Mouse (Mus musculus): ENCODE measurements at regions not wholly inside any gene's neighbourhood (a gene's known extent, or its start where the extent isn't known, plus 50 kb on each side); places are given as distances from the start of the nearest gene placed in this dataset.

- Histone ChIP-seq H3K27ac (ENCODE audit: insufficient read depth, low read length) (no peak overlapping the region), H3K4me1 (ENCODE audit: control insufficient read depth, insufficient read depth, low read length) (peaks cover 2% of the 10 kb centered on the region; the same call in 1 of the 2 replicates), H3K4me3 (ENCODE audit: insufficient read depth, low read length) (no peak overlapping the region)
- TF ChIP-seq CTCF (IDR thresholded peaks at IDR 0.05; ENCODE audit: borderline replicate concordance, insufficient read depth, low read length), result no peak
- no peak for TF ChIP-seq POLR2A (IDR thresholded peaks at IDR 0.05; ENCODE audit: low read depth, low read length)
Observed at GRCm38 (mm10) chr4:149829964-149830363, 55.9 kb upstream of the Slc25a33 start.

- Histone ChIP-seq H3K4me1 (ENCODE audit: control insufficient read depth, insufficient read depth, low read length) (peaks cover 7% of the 10 kb centered on the region; the same call in 1 of the 2 replicates), H3K4me3 (ENCODE audit: insufficient read depth, low read length) (no peak overlapping the region), H3K27ac (ENCODE audit: insufficient read depth, low read length) (no peak overlapping the region)
- no peak for TF ChIP-seq POLR2A (IDR thresholded peaks at IDR 0.05; ENCODE audit: low read depth, low read length)
- no peak for TF ChIP-seq CTCF (IDR thresholded peaks at IDR 0.05; ENCODE audit: borderline replicate concordance, insufficient read depth, low read length)
Observed at GRCm38 (mm10) chr4:149827784-149828183, 53.7 kb upstream of the Slc25a33 start.
